Mouse (Mus musculus) hindbrain, embryonic 14.5 days (tissue): ENCODE measurements around the gene Mrpl55. TPM values are rescaled to one million over a fixed set of nuclear protein-coding genes. Genes with fewer than 3 reads are reported as not detected.

Source experiments
- ATAC-seq: fragments of 200-750 bp; cut with Nextera tagmentation; 2 replicates; pipeline ENCODE4 v1.8.0; 2017; ENCODE audit warnings: moderate number of reproducible peaks, mild to moderate bottlenecking, moderate TSS enrichment, moderate library complexity; ENCODE audit not compliant: low FRiP score
- DNase-seq: peaks from one replicate; pipeline ENCODE4 v3.0.0-alpha.2; 2015; ENCODE audit warnings: low spot score
- H3K27ac ChIP-seq: fragments of 300-500 bp; sonication (generic); 2 replicates; pipeline ENCODE4 v1.5.1; 2014; ENCODE audit warnings: mild to moderate bottlenecking, moderate library complexity
- H3K27me3 ChIP-seq: fragments of 300-500 bp; sonication (generic); 2 replicates; pipeline ENCODE4 v1.6.1; 2014; ENCODE audit warnings: mild to moderate bottlenecking, low read length, mixed read lengths; ENCODE audit not compliant: control insufficient read depth, insufficient read depth
- H3K36me3 ChIP-seq: fragments of 300-500 bp; sonication (generic); replicated peaks from 2 replicates; pipeline ENCODE4 v1.6.1; 2014; ENCODE audit not compliant: control insufficient read depth, insufficient read depth
- H3K4me1 ChIP-seq: fragments of 300-500 bp; sonication (generic); replicated peaks from 2 replicates; pipeline ENCODE4 v1.6.1; 2014; ENCODE audit warnings: antibody characterized with exemption, low read length, mixed read lengths; ENCODE audit not compliant: control insufficient read depth, insufficient read depth
- H3K4me2 ChIP-seq: fragments of 300-500 bp; sonication (generic); replicated peaks from 2 replicates; pipeline ENCODE4 v1.6.1; 2014; ENCODE audit warnings: mild to moderate bottlenecking, moderate library complexity
- H3K4me3 ChIP-seq: fragments of 300-500 bp; sonication (generic); replicated peaks from 2 replicates; pipeline ENCODE4 v1.5.1; 2014; ENCODE audit warnings: mild to moderate bottlenecking, low read length
- H3K9ac ChIP-seq: fragments of 300-500 bp; sonication (generic); 2 replicates; pipeline ENCODE4 v1.6.1; 2014
- H3K9me3 ChIP-seq: fragments of 300-500 bp; sonication (generic); 2 replicates; pipeline ENCODE4 v1.6.1; 2016; ENCODE audit warnings: low read length; ENCODE audit not compliant: control insufficient read depth
- whole genome bisulfite sequencing: fragments of 180-500 bp; shearing (Covaris S2); extraction: QIAGEN DNeasy Blood & Tissue Kit; methylation state at CpG from one replicate; pipeline ENCODE4 v1.1.7; 2014; 5-methylcytosine and 5-hydroxymethylcytosine counted together
- polyA plus RNA-seq: library from polyadenylated mRNA; unstranded; fragments of >200 nt; fragmentation: Nextera tagmentation; extraction: Ambion mirVana; gene quantifications from 2 replicates; pipeline ENCODE4 v1.2.1, GENCODE M21; 2014

The Mrpl55 gene
- polyA plus RNA-seq, 1 experiment from 2014 or later, result 98.7 TPM

- H3K27ac ChIP-seq, result no peak overlapping the region
These were observed 30.5 kb downstream of the Mrpl55 start for GRCm38 (mm10) chr11:59232797-59233196.

GRCm38 (mm10) chr11:59238525-59239427 is 36.5 kb downstream of the Mrpl55 start:
- no peaks in the 10 kb centered on the region for H3K27me3 ChIP-seq
- peak; percentile 55 for DNase-seq
- peak; percentile 69; the same call in 1 of the 2 replicates for ATAC-seq
- H3K4me2 ChIP-seq, result no peak overlapping the region
- WGBS, result 6% methylated on average over 14 of the region's 15 CpGs
- no peak overlapping the region for H3K4me3 ChIP-seq
- H3K27ac ChIP-seq, result no peak overlapping the region
- H3K4me1 ChIP-seq, result peaks cover 9% of the 10 kb centered on the region
- H3K9me3 ChIP-seq, result no peaks in the 10 kb centered on the region
- H3K9ac ChIP-seq, result no peak overlapping the region; the same call in 1 of the 2 replicates
- no peaks in the 10 kb centered on the region for H3K36me3 ChIP-seq

More at GRCm38 (mm10) chr11:59232797-59233196, 30.5 kb downstream of the Mrpl55 start:
- no peak overlapping the region for H3K4me2 ChIP-seq
- WGBS, result 64% methylated on average over 2 of the region's 2 CpGs
- ATAC-seq, result no peak
- H3K9ac ChIP-seq, result no peak overlapping the region
- peaks cover 5% of the 10 kb centered on the region for H3K4me1 ChIP-seq
- H3K36me3 ChIP-seq, result no peaks in the 10 kb centered on the region
- no peaks in the 10 kb centered on the region for H3K9me3 ChIP-seq
- no peak for DNase-seq
- no peaks in the 10 kb centered on the region for H3K27me3 ChIP-seq
- H3K4me3 ChIP-seq, result no peak overlapping the region

GRCm38 (mm10) chr11:59239428-59239785 is 37.1 kb downstream of the Mrpl55 start:
- DNase-seq (no peak), ATAC-seq (no peak)
- peaks cover 9% of the 10 kb centered on the region for H3K4me1 ChIP-seq
- no peak overlapping the region for H3K27ac ChIP-seq
- no peaks in the 10 kb centered on the region for H3K27me3 ChIP-seq
- H3K9me3 ChIP-seq, result no peaks in the 10 kb centered on the region
- no peaks in the 10 kb centered on the region for H3K36me3 ChIP-seq
- no peak overlapping the region for H3K4me2 ChIP-seq
- no peak overlapping the region; the same call in 1 of the 2 replicates for H3K9ac ChIP-seq
- no peak overlapping the region for H3K4me3 ChIP-seq
- WGBS, result 61% methylated on average over 4 of the region's 4 CpGs

GRCm38 (mm10) chr11:59239796-59240195 is 37.5 kb downstream of the Mrpl55 start:
- Histone ChIP-seq H3K4me1 (peaks cover 9% of the 10 kb centered on the region), H3K27me3 (no peaks in the 10 kb centered on the region), H3K27ac (no peak overlapping the region), H3K4me3 (no peak overlapping the region), H3K36me3 (no peaks in the 10 kb centered on the region), H3K9ac (no peak overlapping the region), H3K4me2 (no peak overlapping the region), H3K9me3 (no peaks in the 10 kb centered on the region)
- ATAC-seq, result no peak
- 80% methylated on average over 4 of the region's 4 CpGs for WGBS
- DNase-seq, result no peak

- no peak for ATAC-seq
- Histone ChIP-seq H3K4me1 (peaks cover 9% of the 10 kb centered on the region), H3K4me3 (no peak overlapping the region), H3K9ac (no peak overlapping the region), H3K9me3 (no peaks in the 10 kb centered on the region), H3K27me3 (no peaks in the 10 kb centered on the region), H3K36me3 (no peaks in the 10 kb centered on the region), H3K4me2 (no peak overlapping the region), H3K27ac (no peak overlapping the region)
- WGBS, result 35% methylated on average over 3 of the region's 3 CpGs
- no peak for DNase-seq
These were observed 39.6 kb downstream of the Mrpl55 start for GRCm38 (mm10) chr11:59241841-59242240.

- WGBS, result 49% methylated on average over 6 of the region's 6 CpGs
- no peak overlapping the region for H3K4me3 ChIP-seq
- no peak overlapping the region for H3K9ac ChIP-seq
- H3K27me3 ChIP-seq, result no peaks in the 10 kb centered on the region
- H3K4me2 ChIP-seq, result no peak overlapping the region
- DNase-seq, result no peak
- H3K4me1 ChIP-seq, result peaks cover 6% of the 10 kb centered on the region
- H3K27ac ChIP-seq, result no peak overlapping the region
- H3K36me3 ChIP-seq, result no peaks in the 10 kb centered on the region
- no peaks in the 10 kb centered on the region for H3K9me3 ChIP-seq
- no peak for ATAC-seq
These were observed 41.6 kb downstream of the Mrpl55 start for GRCm38 (mm10) chr11:59243856-59244255.

GRCm38 (mm10) chr11:59248101-59248500 is 45.8 kb downstream of the Mrpl55 start:
- DNase-seq (no peak), ATAC-seq (no peak)
- Histone ChIP-seq H3K9me3 (no peaks in the 10 kb centered on the region), H3K9ac (no peak overlapping the region), H3K4me2 (no peak overlapping the region), H3K36me3 (no peaks in the 10 kb centered on the region), H3K4me1 (no peaks in the 10 kb centered on the region), H3K27me3 (no peaks in the 10 kb centered on the region), H3K27ac (no peak overlapping the region), H3K4me3 (no peak overlapping the region)
- 82% methylated on average over 10 of the region's 10 CpGs for WGBS

Other genes with a start within 250 kb of the Mrpl55 start
- 86.9 and 94.9 TPM in 2 replicates for gene Hist3h2a, start 247.8 kb upstream of the Mrpl55 start, polyA plus RNA-seq
- 0.76 and 1.1 TPM in 2 replicates for gene Trim17, start 247.8 kb upstream of the Mrpl55 start, polyA plus RNA-seq
- gene Trim11, start 224.4 kb upstream of the Mrpl55 start, polyA plus RNA-seq, result 18.9 and 22.1 TPM in 2 replicates
- gene Obscn, start 66.1 kb upstream of the Mrpl55 start, polyA plus RNA-seq, result 0.63 and 0.71 TPM in 2 replicates
- 3.4 and 3.7 TPM in 2 replicates for gene Iba57, start 38.7 kb upstream of the Mrpl55 start, polyA plus RNA-seq
- gene Gjc2, start 19.3 kb upstream of the Mrpl55 start, polyA plus RNA-seq, result 0.12 and 0.35 TPM in 2 replicates
- 248 and 249 TPM in 2 replicates for gene Guk1, start 10.3 kb upstream of the Mrpl55 start, polyA plus RNA-seq
- 21.4 and 25.0 TPM in 2 replicates for gene 2310033P09Rik, start 5.8 kb downstream of the Mrpl55 start, polyA plus RNA-seq
- 611 and 652 TPM in 2 replicates for gene Arf1, start 25.8 kb downstream of the Mrpl55 start, polyA plus RNA-seq
- gene Wnt3a, start 88.3 kb downstream of the Mrpl55 start, polyA plus RNA-seq, result 0.40 and 0.43 TPM in 2 replicates
- 2.1 TPM in 2 replicates for gene Wnt9a, start 104.4 kb downstream of the Mrpl55 start, polyA plus RNA-seq
- gene Prss38, start 173.2 kb downstream of the Mrpl55 start, polyA plus RNA-seq, result not detected in 2 replicates
- gene Jmjd4, start 247.6 kb downstream of the Mrpl55 start, polyA plus RNA-seq, result 17.6 and 19.8 TPM in 2 replicates
- 622 and 648 TPM in 2 replicates for gene Snap47, start 248.7 kb downstream of the Mrpl55 start, polyA plus RNA-seq